In the genomic region with DNA sequence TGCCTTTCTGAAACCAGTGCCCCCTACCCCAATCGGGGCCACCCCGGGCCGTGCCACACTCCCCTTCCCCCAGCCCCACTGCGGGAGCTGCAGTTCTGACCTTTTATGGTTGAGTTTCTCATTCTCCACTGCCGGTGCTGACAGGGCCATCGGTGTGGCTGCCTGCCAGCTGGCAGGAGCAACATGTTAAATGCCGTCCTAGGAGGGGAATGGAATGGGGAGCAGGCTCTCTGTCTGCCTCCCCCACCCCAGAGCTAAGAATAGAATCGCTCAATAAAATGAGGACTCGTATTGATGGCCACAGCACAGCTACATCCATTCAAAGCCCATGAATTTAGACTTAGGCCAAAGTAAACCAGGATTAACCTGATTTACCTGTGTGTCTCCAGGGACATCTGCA, we compare ENCODE assay signal across 9 mouse cellular contexts.
DNase-seq lines count a peak whose midpoint lies in the region; ATAC-seq and TF ChIP-seq lines count a peak whose summit lies in the region.
"Had no signal": no experiment of that assay in that cellular context is flagged by ENCODE, and none has a peak within 500 bp of the region (broad histone marks: within the 10 kb centered on the region; RNA-seq: fewer than 3 reads in every experiment).

No protein-coding gene starts in this region.

- no peaks in the 10 kb centered on the region for H3K27me3 ChIP-seq in kidney, adult 2 months (replicated peaks; ENCODE audit: control insufficient read depth, insufficient read depth, low read length)
- no peaks in the 10 kb centered on the region for H3K27me3 ChIP-seq in lung, embryonic 15.5 days

- 4% methylated on average over 9 of the region's 9 CpGs for WGBS in kidney, adult 2 months
- WGBS in lung, embryonic 15.5 days, result 9% methylated on average over 9 of the region's 9 CpGs

- no peaks in the 10 kb centered on the region for H3K9me3 ChIP-seq in lung, embryonic 15.5 days

- H3K9ac ChIP-seq in lung, embryonic 15.5 days, result peak overlapping the region; percentile 16; the same call in 1 of the 2 replicates
- H3K9ac ChIP-seq: midbrain, embryonic 12.5 days had no signal

- H3K4me3 ChIP-seq in kidney, adult 2 months (ENCODE audit: insufficient read depth, low read depth, low read length), result no peak overlapping the region
- no peak overlapping the region for H3K4me3 ChIP-seq in lung, embryonic 15.5 days
- H3K4me3 ChIP-seq: midbrain, embryonic 12.5 days had no signal

- no peak for TF ChIP-seq CTCF in kidney, adult 2 months (conservative IDR thresholded peaks at IDR 0.05; ENCODE audit: insufficient read depth, insufficient read length, low read depth, low read length)

- peak; percentile 88 for DNase-seq in 3T3-L1 (ENCODE audit: low read depth, low spot score)
- DNase-seq in adrenal gland, adult 2 months, result peak; percentile 92
- DNase-seq in heart, adult 18-20 months, result peak; percentile 82 to 89
- DNase-seq in kidney, adult 2 months, result peak; percentile 90
- peak; percentile 61 for DNase-seq in urinary bladder, adult 2 months (ENCODE audit: low spot score)
- no peak for DNase-seq in left cerebral cortex, adult 8-10 months (ENCODE audit: low spot score in 2 of 2)
- DNase-seq in cerebellum, adult 8-10 months, result no peak

- no peak for TF ChIP-seq POLR2A in kidney, adult 2 months (IDR thresholded peaks at IDR 0.05; ENCODE audit: low read depth, low read length)

- H3K36me3 ChIP-seq in kidney, adult 2 months (ENCODE audit: control insufficient read depth, insufficient read depth, low read length), result peaks cover 1% of the 10 kb centered on the region; the same call in 1 of the 2 replicates
- H3K36me3 ChIP-seq in lung, embryonic 15.5 days, result peaks cover 32% of the 10 kb centered on the region
- H3K36me3 ChIP-seq: midbrain, embryonic 12.5 days had no signal

- peak; percentile 84 for ATAC-seq in lung, embryonic 15.5 days (ENCODE audit: borderline replicate concordance, extremely low read depth, low FRiP score, low TSS enrichment)

- no peak overlapping the region; the same call in 1 of the 2 replicates for H3K4me2 ChIP-seq in lung, embryonic 15.5 days
- H3K4me2 ChIP-seq: midbrain, embryonic 12.5 days had no signal

- H3K4me1 ChIP-seq in kidney, adult 2 months (ENCODE audit: control insufficient read depth, insufficient read depth, low read length), result peaks cover 8% of the 10 kb centered on the region
- peaks cover 70% of the 10 kb centered on the region for H3K4me1 ChIP-seq in lung, embryonic 15.5 days

- peak overlapping the region; percentile 48 for H3K27ac ChIP-seq in kidney, adult 2 months (ENCODE audit: insufficient read depth, low read depth, low read length)
- peak overlapping the region; percentile 94 for H3K27ac ChIP-seq in lung, embryonic 15.5 days
- H3K27ac ChIP-seq: midbrain, embryonic 12.5 days had no signal

Comparison
In these comparisons a context has a peak if more than half of its experiments do, and no peak if none do; other contexts are left out.
1. DNase-seq: peak in 3T3-L1 (single experiment), adrenal gland, adult 2 months (single experiment), heart, adult 18-20 months (2 of 2), kidney, adult 2 months (single experiment) and urinary bladder, adult 2 months (single experiment); none in left cerebral cortex, adult 8-10 months (0 of 2) and cerebellum, adult 8-10 months (single experiment).